Mouse (Mus musculus) adrenal gland, postnatal 36 days (tissue): ENCODE measurements at regions not wholly inside any gene's neighbourhood (a gene's known extent, or its start where the extent isn't known, plus 50 kb on each side); places are given as distances from the start of the nearest gene placed in this dataset.
"Not testable (repeated sequence)": the region's sequence is repeated elsewhere in the genome, so short reads cannot be mapped to it uniquely, and the experiment has no call there.

Source experiments
- DNase-seq, 2 experiments: peaks; one replicate each; pipeline ENCODE4 v3.0.0; 2021; ENCODE audit warnings: mixed read lengths in 1 of 2

- DNase-seq = no peak
Observed at GRCm38 (mm10) chr10:26585106-26585505, 168.1 kb upstream of the Arhgap18 start.

DNA sequence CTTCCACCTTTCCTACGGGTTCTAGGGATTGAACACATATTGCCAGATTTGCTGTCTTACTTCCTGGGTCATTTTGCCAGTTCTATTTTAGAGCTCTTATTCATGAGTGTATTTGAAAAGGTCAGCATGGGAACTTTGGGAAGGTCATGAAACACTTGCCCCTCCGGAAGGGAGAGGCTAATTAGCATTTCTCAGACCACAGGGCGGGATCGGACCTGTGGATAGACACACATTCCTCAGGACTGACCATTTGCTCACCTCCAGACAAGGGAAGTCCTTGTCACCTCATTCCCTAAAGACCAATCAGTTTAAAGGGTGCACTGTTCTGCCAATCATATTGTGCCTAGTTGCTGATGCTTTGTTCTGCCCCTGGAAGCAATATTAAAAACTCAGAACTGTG, 146.1 kb upstream of the Arhgap18 start:
- DNase-seq = not testable (repeated sequence)

- no peak for DNase-seq
Observed at GRCm38 (mm10) chr10:26611246-26611645, 142.0 kb upstream of the Arhgap18 start.

- DNase-seq = no peak
Observed at GRCm38 (mm10) chr10:26630196-26630760, 122.9 kb upstream of the Arhgap18 start.

GRCm38 (mm10) chr10:26632266-26632665, 121.0 kb upstream of the Arhgap18 start:
- no peak for DNase-seq

DNA sequence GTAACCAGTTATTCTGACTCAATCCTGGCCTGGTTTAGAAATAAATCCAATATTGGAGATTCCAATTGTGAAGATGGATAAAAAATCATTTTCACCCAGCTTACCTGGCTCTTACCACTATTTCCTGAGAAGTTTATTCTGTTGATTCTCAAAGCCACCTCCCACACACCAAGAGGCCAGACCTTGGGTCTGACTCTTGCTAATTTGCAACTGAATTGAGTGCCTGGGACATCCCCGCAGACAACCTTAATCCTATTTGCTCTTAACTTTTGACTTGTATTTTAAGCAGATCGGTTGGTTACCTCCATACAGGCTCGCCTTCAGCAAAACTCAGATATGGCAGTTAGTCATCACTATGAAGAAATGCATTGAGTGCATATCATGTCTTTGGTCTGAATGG, 115.8 kb upstream of the Arhgap18 start:
- DNase-seq = no peak

DNA sequence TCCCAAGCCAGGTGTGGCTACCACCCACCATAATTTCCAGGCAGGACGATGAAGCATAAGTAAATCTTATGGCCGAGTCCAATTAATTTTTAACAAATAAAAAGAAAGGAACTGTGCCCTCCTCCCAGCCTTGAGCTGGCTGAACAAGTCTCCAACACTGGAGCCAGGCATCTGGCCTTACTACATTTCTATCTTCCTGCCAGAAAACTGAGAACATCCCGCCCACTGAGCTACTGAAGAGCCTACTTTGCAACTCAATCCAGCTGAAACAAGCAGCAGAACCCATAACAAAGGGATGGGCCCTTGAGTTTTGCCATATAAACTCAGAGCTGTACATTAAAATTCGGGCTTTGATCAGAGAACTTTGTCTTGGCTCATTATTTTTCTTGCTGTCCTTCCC, 115.2 kb upstream of the Arhgap18 start:
- no peak for DNase-seq

GRCm38 (mm10) chr10:26639118-26639517, 114.1 kb upstream of the Arhgap18 start:
- DNase-seq = no peak

DNA sequence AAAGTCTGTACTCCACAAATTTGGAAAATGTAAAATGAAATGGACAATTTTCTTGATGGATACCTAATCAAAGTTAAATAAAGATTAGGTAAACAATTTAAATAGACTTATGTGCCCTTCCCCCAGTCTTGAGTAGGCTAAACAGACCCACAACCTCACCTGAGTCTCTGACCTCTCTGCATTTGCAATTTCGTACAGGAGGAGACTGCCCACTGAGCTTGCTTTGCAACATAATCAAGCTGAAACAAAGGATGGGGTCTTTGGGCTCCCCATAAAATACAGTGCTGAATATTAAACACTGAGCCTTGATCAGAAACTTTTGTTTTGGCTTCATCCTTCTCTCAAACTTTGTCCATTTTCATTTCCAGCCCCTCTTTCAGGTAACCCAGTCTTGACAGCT, 100.1 kb upstream of the Arhgap18 start:
- DNase-seq = no peak

GRCm38 (mm10) chr10:26664270-26664669, 89.0 kb upstream of the Arhgap18 start:
- no peak for DNase-seq

DNA sequence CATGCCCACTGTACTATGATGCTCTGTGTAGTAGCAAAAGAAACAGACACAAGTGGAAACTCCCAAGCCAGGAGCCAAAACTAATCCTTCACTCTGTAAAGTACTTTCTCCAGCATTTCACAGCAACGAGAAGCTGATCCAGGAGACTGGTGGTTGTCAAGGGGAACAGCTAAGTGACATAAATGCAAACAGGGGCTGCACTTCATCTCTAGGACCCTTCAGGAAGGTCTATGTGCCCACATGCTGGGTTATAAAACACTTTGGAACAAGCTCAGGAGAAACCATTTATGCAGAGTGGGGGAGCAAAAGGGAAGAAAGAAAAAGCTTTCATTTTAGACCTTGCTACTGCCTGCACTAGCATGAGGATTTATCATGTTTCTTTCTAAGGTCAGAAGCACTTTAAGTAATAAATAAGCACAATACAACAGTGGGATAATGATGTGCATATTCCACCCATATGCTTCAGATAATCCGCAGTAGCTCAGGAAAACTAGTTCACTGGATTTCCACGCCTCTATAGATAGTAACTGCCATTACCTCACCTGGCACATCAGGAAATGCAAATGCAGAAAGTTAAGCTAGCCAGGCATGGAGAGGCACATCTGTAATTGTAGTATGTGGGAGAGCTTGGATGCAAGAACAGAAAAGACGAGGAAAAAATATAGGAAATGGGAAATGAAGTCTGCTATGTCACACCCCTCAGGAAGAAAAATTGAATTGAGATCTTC, 73.6 kb upstream of the Arhgap18 start:
- DNase-seq = no peak

GRCm38 (mm10) chr10:26694761-26695160, 58.5 kb upstream of the Arhgap18 start:
- no peak for DNase-seq

DNA sequence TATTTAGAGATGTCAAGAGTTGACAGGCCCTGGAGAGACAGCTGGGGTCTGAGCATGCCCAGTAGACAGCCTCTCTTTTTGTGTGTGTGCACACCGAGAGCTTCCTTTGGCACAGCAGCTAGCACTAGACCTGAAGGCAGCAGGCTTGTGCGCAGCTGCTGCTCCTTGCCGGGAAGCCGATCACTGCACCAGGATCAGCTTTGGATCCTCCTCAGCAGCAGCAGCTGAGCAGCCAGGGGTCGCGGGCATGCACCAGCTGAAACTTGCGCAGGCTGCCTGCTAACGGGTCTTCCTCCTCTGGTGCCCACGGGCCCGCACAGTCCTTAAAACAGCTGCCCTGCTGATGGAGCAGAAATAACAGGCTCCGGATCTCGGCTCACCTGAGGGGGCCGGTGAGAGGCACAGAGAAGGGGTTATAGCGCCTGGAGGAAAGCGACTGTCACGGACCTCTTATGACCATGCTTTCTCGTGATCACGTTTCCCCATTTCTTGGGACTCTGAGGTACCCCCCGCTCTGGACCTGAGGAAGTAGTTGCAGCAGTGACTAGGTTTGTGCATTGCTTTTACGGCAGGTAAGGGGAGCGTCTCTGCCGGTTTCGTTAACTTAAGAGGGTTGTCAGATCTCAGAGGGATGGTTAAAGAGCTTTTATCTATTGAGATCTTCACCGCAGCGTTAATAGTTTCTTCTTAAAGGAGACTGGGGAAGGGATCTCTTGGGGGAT, 57.8 kb upstream of the Arhgap18 start:
- DNase-seq = peak in 1 of 2 experiments; percentile 1
